Mouse (Mus musculus) cortical plate, adult 2 months (tissue): ENCODE measurements around the gene Prpf8.

Source experiments
- CTCF ChIP-seq: fragments of 200-500 bp; IDR thresholded peaks from 2 replicates; pipeline ENCODE4 v1.5.1; 2011; ENCODE audit warnings: mild to moderate bottlenecking, control low read depth, low read length; ENCODE audit not compliant: insufficient read depth; ENCODE audit errors: extremely low read depth
- POLR2A ChIP-seq: fragments of 200-500 bp; IDR thresholded peaks from 2 replicates; pipeline ENCODE4 v1.6.1; 2011; ENCODE audit warnings: mild to moderate bottlenecking, low read length, control low read depth; ENCODE audit not compliant: insufficient read depth; ENCODE audit errors: extremely low read depth

GRCm38 (mm10) chr11:75530845-75531373 is 44.3 kb downstream of the Prpf8 start:
- TF ChIP-seq CTCF = no peak
- no peak for TF ChIP-seq POLR2A
